Mouse (Mus musculus): ENCODE measurements around the gene Golga1.

GRCm38 (mm10) chr2:39040215-39040614 is 25.1 kb downstream of the Golga1 start:
- TF ChIP-seq GATA1 (IDR thresholded peaks at IDR 0.05; ENCODE audit: borderline replicate concordance, low read length), result no peak
- TF ChIP-seq FLI1 (IDR thresholded peaks at IDR 0.05; ENCODE audit: low read length), result no peak

All from megakaryocyte, embryonic 14.5 days (primary cell).